Mouse (Mus musculus) layer of hippocampus, adult 2 months (tissue): Measurements from ENCODE around the gene Per2. TPM values are rescaled to one million over a fixed set of nuclear protein-coding genes. Genes with fewer than 3 reads are reported as not detected.

ENCODE experiments used
- DNase-seq, 2 experiments: peaks; one replicate each; pipeline ENCODE4 v3.0.0; 2022; ENCODE audit warnings: low spot score in 2 of 2
- H3K27ac ChIP-seq: fragments of 200-600 bp; 2 replicates; pipeline ENCODE4 v1.8.1; 2022
- H3K4me3 ChIP-seq: fragments of 200-600 bp; 2 replicates; pipeline ENCODE4 v1.8.1; 2022; ENCODE audit warnings: mild to moderate bottlenecking
- CTCF ChIP-seq: fragments of 200-600 bp; conservative IDR thresholded peaks from 2 replicates; pipeline ENCODE4 v1.8.1; 2022; ENCODE audit warnings: antibody characterized with exemption, mild to moderate bottlenecking, moderate library complexity
- total RNA-seq, 2 experiments: library from RNA; stranded (reverse); gene quantifications; 2 replicates each; pipeline ENCODE4 v1.2.3; 2021

Gene Per2
- total RNA-seq, 2 experiments from 2014 or later, result 21.2 to 27.5 TPM

GRCm38 (mm10) chr1:91380453-91381090 is 78.6 kb downstream of the Per2 start:
- DNase-seq, result peak; percentile 41 to 71
- H3K4me3 ChIP-seq, result no peak overlapping the region
- peak; percentile 92 for TF ChIP-seq CTCF
- no peak overlapping the region for H3K27ac ChIP-seq

- TF ChIP-seq CTCF, result no peak
- H3K27ac ChIP-seq, result no peak overlapping the region
- DNase-seq, result no peak
- no peak overlapping the region for H3K4me3 ChIP-seq
These were observed 85.7 kb downstream of the Per2 start for GRCm38 (mm10) chr1:91373414-91373835.

GRCm38 (mm10) chr1:91370055-91370454 is 89.1 kb downstream of the Per2 start:
- no peak for DNase-seq
- Histone ChIP-seq H3K27ac (no peak overlapping the region), H3K4me3 (no peak overlapping the region)
- no peak for TF ChIP-seq CTCF

- Histone ChIP-seq H3K27ac (no peak overlapping the region), H3K4me3 (no peak overlapping the region)
- no peak for TF ChIP-seq CTCF
- no peak for DNase-seq
These were observed 89.7 kb downstream of the Per2 start for GRCm38 (mm10) chr1:91369408-91369807.

- no peak overlapping the region for H3K27ac ChIP-seq
- H3K4me3 ChIP-seq, result no peak overlapping the region
- DNase-seq, result no peak
- no peak for TF ChIP-seq CTCF
These were observed 91.8 kb downstream of the Per2 start for GRCm38 (mm10) chr1:91367295-91367694.

GRCm38 (mm10) chr1:91366215-91367108 is 92.7 kb downstream of the Per2 start, which contains the start of gene Erfe:
Erfe (plus strand) TSS chr1:91366430.
- peak; percentile 89 for TF ChIP-seq CTCF
- Histone ChIP-seq H3K4me3 (peak within 1 kb of the TSS; percentile 43), H3K27ac (no peak within 1 kb of the TSS)
- DNase-seq, result peak in 1 of 2 experiments; percentile 55

Other genes starting within 250 kb of the Per2 start
- gene Ube2f, start 209.0 kb downstream of the Per2 start, total RNA-seq, result 10 to 100 TPM; 44.9 to 50.7 TPM
- 10 to 100 TPM; 21.1 to 21.7 TPM for gene Scly, start 161.0 kb downstream of the Per2 start, total RNA-seq
- gene Espnl, start 137.2 kb downstream of the Per2 start, total RNA-seq, result under 1 TPM; 0.05 to 0.10 TPM
- gene Klhl30, start 108.3 kb downstream of the Per2 start, total RNA-seq, result under 1 TPM in 1 of 2 experiments, not detected in 1; 0.15 TPM
- not detected for gene Erfe, start 92.9 kb downstream of the Per2 start, total RNA-seq
- 10 to 100 TPM; 66.6 to 67.9 TPM for gene Ilkap, start 60.5 kb downstream of the Per2 start, total RNA-seq
- 10 to 100 TPM; 15.4 to 15.7 TPM for gene Hes6, start 45.3 kb downstream of the Per2 start, total RNA-seq
- 10 to 100 TPM; 11.0 to 13.6 TPM for gene Traf3ip1, start 35.3 kb upstream of the Per2 start, total RNA-seq
- 10 to 100 TPM; 32.4 to 40.1 TPM for gene Asb1, start 81.2 kb upstream of the Per2 start, total RNA-seq